ENCODE assay signal across 27 mouse cellular contexts in genomic region chr5:47318147-47318546, GRCm38 (mm10).
"Had no signal": no experiment of that assay in that cellular context is flagged by ENCODE, and none has a peak within 500 bp of the region (broad histone marks: within the 10 kb centered on the region; RNA-seq: fewer than 3 reads in every experiment).

No protein-coding gene starts in this region.

- H3K9me3 ChIP-seq: heart, embryonic 13.5 days; heart, embryonic 15.5 days; hindbrain, embryonic 12.5 days; hindbrain, embryonic 15.5 days; kidney, embryonic 15.5 days; limb, embryonic 13.5 days; limb, embryonic 15.5 days; liver, embryonic 13.5 days; liver, embryonic 15.5 days had no signal

- DNase-seq: gastrocnemius, postnatal 14 days; gastrocnemius, postnatal 36 days; heart, adult 11 months; heart, adult 2 months; heart, postnatal 14 days; heart, postnatal 36 days; kidney, adult 11 months; kidney, adult 2 months; kidney, adult 9 months; kidney, postnatal 14 days; kidney, postnatal 36 days; liver, embryonic 13.5 days; liver, postnatal 0 days; lung, adult 2 months had no signal

- H3K4me3 ChIP-seq: heart, adult 2 months; heart, embryonic 13.5 days; heart, embryonic 15.5 days; hindbrain, embryonic 12.5 days; hindbrain, embryonic 15.5 days; kidney, embryonic 15.5 days; left cerebral cortex, adult 2 months; limb, embryonic 13.5 days; limb, embryonic 15.5 days; liver, embryonic 13.5 days; liver, embryonic 15.5 days had no signal

- H3K36me3 ChIP-seq: heart, embryonic 13.5 days; heart, embryonic 15.5 days; hindbrain, embryonic 12.5 days; hindbrain, embryonic 15.5 days; kidney, embryonic 15.5 days; limb, embryonic 13.5 days; limb, embryonic 15.5 days; liver, embryonic 13.5 days; liver, embryonic 15.5 days had no signal

- H3K4me2 ChIP-seq: heart, embryonic 11.5 days; heart, embryonic 13.5 days; heart, embryonic 15.5 days; hindbrain, embryonic 12.5 days; hindbrain, embryonic 15.5 days; kidney, embryonic 15.5 days; limb, embryonic 13.5 days; limb, embryonic 15.5 days; liver, embryonic 11.5 days; liver, embryonic 13.5 days; liver, embryonic 15.5 days had no signal

- H3K4me1 ChIP-seq: hindbrain, embryonic 12.5 days; hindbrain, embryonic 15.5 days; kidney, embryonic 15.5 days; liver, embryonic 13.5 days; liver, embryonic 15.5 days had no signal

- H3K27ac ChIP-seq: heart, adult 2 months; heart, embryonic 13.5 days; heart, embryonic 15.5 days; hindbrain, embryonic 12.5 days; hindbrain, embryonic 15.5 days; kidney, embryonic 15.5 days; kidney, postnatal 0 days; left cerebral cortex, adult 2 months; limb, embryonic 13.5 days; limb, embryonic 15.5 days; liver, embryonic 13.5 days; liver, embryonic 15.5 days had no signal

- H3K9ac ChIP-seq: heart, embryonic 13.5 days; heart, embryonic 15.5 days; hindbrain, embryonic 12.5 days; hindbrain, embryonic 15.5 days; kidney, embryonic 15.5 days; limb, embryonic 13.5 days; limb, embryonic 15.5 days; liver, embryonic 13.5 days; liver, embryonic 15.5 days; liver, postnatal 0 days had no signal

- ATAC-seq: intestine, embryonic 16.5 days; liver, postnatal 0 days had no signal

- H3K27me3 ChIP-seq: heart, embryonic 13.5 days; heart, embryonic 15.5 days; hindbrain, embryonic 12.5 days; hindbrain, embryonic 15.5 days; kidney, embryonic 15.5 days; limb, embryonic 15.5 days; liver, embryonic 13.5 days; liver, embryonic 15.5 days had no signal
